Mouse (Mus musculus): ENCODE data around the gene Dctd. TPM values are rescaled to one million over a fixed set of nuclear protein-coding genes. Genes with fewer than 3 reads are reported as not detected.

The Dctd gene
- polyA plus RNA-seq, 1 experiment from 2014 or later, result 1.9 TPM

DNA sequence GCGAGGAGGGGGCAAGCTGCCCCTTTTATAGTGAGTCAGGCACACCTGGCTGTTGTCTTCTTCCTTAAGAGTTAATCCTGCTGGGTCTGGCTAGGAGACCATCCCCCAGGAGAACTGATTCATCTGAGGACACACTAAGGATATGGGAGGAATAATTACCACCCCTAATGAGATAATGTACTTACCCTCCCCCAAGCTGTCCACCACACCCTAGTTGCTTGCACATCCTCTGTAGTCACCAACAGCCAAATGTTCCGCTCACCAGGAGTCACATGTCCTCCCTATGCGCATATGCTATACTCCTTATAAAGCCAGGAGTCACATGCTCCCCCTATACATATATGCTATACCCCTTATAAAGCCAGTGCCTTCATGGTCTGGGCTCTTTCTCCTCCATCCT lies 82.1 kb downstream of the Dctd start:
- Histone ChIP-seq H3K4me3 (ENCODE audit: low read depth, low read length) (no peak overlapping the region), H3K27me3 (replicated peaks; ENCODE audit: insufficient read depth, low read length) (no peaks in the 10 kb centered on the region), H3K9me3 (ENCODE audit: low read length) (no peaks in the 10 kb centered on the region), H3K27ac (ENCODE audit: low read length) (no peak overlapping the region), H3K9ac (replicated peaks; ENCODE audit: low read depth) (no peak overlapping the region), H3K36me3 (ENCODE audit: insufficient read depth, low read length) (no peaks in the 10 kb centered on the region), H3K4me1 (ENCODE audit: insufficient read depth, low read depth, low read length) (no peaks in the 10 kb centered on the region), H3K4me2 (replicated peaks; ENCODE audit: low read depth, low read length) (no peak overlapping the region)
- 92% methylated on average over 3 of the region's 3 CpGs for WGBS
- no peak for ATAC-seq
- no peak for DNase-seq (ENCODE audit: low spot score)
- TF ChIP-seq EP300 (IDR thresholded peaks at IDR 0.05), result no peak
- TF ChIP-seq CTCF (IDR thresholded peaks at IDR 0.05), result no peak

DNA sequence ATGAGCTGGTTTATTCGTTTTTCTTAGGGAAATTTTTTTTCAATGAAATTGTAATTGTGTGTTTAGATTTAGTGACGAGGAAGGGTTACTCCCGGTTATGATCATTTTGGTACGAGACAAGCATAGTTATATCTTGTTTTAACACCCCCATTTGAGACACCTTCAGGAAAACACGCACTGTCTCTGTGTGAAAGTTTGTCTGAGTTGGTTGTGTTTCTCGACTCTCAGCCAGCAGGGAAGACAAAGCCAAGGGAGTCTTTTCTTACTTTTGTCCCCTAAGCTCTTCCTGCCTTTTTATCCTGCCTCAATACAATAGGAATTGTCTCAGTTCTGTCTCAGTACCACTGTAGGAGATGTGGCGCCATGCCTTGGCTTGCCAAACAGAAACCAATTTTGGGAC lies 84.9 kb downstream of the Dctd start:
- DNase-seq (ENCODE audit: low spot score), result no peak
- Histone ChIP-seq H3K4me3 (ENCODE audit: low read depth, low read length) (no peak overlapping the region), H3K27me3 (replicated peaks; ENCODE audit: insufficient read depth, low read length) (no peaks in the 10 kb centered on the region), H3K36me3 (ENCODE audit: insufficient read depth, low read length) (no peaks in the 10 kb centered on the region), H3K9ac (replicated peaks; ENCODE audit: low read depth) (no peak overlapping the region), H3K4me1 (ENCODE audit: insufficient read depth, low read depth, low read length) (no peaks in the 10 kb centered on the region), H3K4me2 (replicated peaks; ENCODE audit: low read depth, low read length) (no peak overlapping the region), H3K9me3 (ENCODE audit: low read length) (no peaks in the 10 kb centered on the region), H3K27ac (ENCODE audit: low read length) (no peak overlapping the region)
- ATAC-seq, result no peak
- WGBS, result 84% methylated on average over 7 of the region's 7 CpGs
- TF ChIP-seq CTCF (IDR thresholded peaks at IDR 0.05), result no peak
- no peak for TF ChIP-seq EP300 (IDR thresholded peaks at IDR 0.05)

GRCm38 (mm10) chr8:48188586-48188985 lies 89.7 kb downstream of the Dctd start:
- no peak overlapping the region for H3K4me3 ChIP-seq (ENCODE audit: low read depth, low read length)
- no peak overlapping the region for H3K4me2 ChIP-seq (replicated peaks; ENCODE audit: low read depth, low read length)
- H3K27ac ChIP-seq (ENCODE audit: low read length), result no peak overlapping the region
- 95% methylated on average over 11 of the region's 12 CpGs for WGBS
- no peaks in the 10 kb centered on the region for H3K9me3 ChIP-seq (ENCODE audit: low read length)
- no peaks in the 10 kb centered on the region for H3K36me3 ChIP-seq (ENCODE audit: insufficient read depth, low read length)
- DNase-seq (ENCODE audit: low spot score), result no peak
- H3K27me3 ChIP-seq (replicated peaks; ENCODE audit: insufficient read depth, low read length), result no peaks in the 10 kb centered on the region
- H3K9ac ChIP-seq (replicated peaks; ENCODE audit: low read depth), result no peak overlapping the region
- no peak for ATAC-seq
- TF ChIP-seq CTCF (IDR thresholded peaks at IDR 0.05) (no peak), EP300 (IDR thresholded peaks at IDR 0.05) (no peak)
- H3K4me1 ChIP-seq (ENCODE audit: insufficient read depth, low read depth, low read length), result no peaks in the 10 kb centered on the region

DNA sequence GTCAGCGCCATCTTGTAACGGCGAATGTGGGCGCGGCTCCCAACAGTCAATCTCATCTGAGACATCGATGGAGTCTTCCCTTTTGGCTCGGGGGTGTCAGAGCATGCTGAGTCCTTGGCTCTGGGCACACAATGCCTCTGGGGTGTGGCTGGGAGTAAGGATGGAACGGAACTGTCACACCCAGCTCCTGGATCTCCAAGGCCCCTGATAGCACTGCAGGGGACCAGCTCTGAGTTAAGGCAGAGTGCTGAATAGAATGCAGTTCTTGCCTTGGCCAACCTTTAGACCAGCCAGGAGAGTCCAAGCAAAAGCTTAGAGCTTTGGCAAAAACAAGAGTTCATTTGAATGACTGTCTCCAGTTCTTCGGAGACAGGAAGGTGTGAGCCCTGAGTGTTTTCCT lies 97.1 kb downstream of the Dctd start:
- Histone ChIP-seq H3K27me3 (replicated peaks; ENCODE audit: insufficient read depth, low read length) (no peaks in the 10 kb centered on the region), H3K27ac (ENCODE audit: low read length) (no peak overlapping the region), H3K9me3 (ENCODE audit: low read length) (no peaks in the 10 kb centered on the region), H3K4me2 (replicated peaks; ENCODE audit: low read depth, low read length) (no peak overlapping the region), H3K36me3 (ENCODE audit: insufficient read depth, low read length) (no peaks in the 10 kb centered on the region), H3K4me3 (ENCODE audit: low read depth, low read length) (no peak overlapping the region), H3K4me1 (ENCODE audit: insufficient read depth, low read depth, low read length) (no peaks in the 10 kb centered on the region), H3K9ac (replicated peaks; ENCODE audit: low read depth) (no peak overlapping the region)
- TF ChIP-seq EP300 (IDR thresholded peaks at IDR 0.05) (no peak), CTCF (IDR thresholded peaks at IDR 0.05) (no peak)
- 96% methylated on average over 9 of the region's 9 CpGs for WGBS
- DNase-seq (ENCODE audit: low spot score), result no peak
- no peak for ATAC-seq

GRCm38 (mm10) chr8:48199171-48199570 lies 100.3 kb downstream of the Dctd start:
- no peaks in the 10 kb centered on the region for H3K9me3 ChIP-seq (ENCODE audit: low read length)
- no peaks in the 10 kb centered on the region for H3K36me3 ChIP-seq (ENCODE audit: insufficient read depth, low read length)
- H3K4me3 ChIP-seq (ENCODE audit: low read depth, low read length), result no peak overlapping the region
- H3K4me2 ChIP-seq (replicated peaks; ENCODE audit: low read depth, low read length), result no peak overlapping the region
- DNase-seq (ENCODE audit: low spot score), result no peak
- no peak overlapping the region for H3K9ac ChIP-seq (replicated peaks; ENCODE audit: low read depth)
- no peaks in the 10 kb centered on the region for H3K4me1 ChIP-seq (ENCODE audit: insufficient read depth, low read depth, low read length)
- WGBS, result 89% methylated on average over 9 of the region's 9 CpGs
- no peaks in the 10 kb centered on the region for H3K27me3 ChIP-seq (replicated peaks; ENCODE audit: insufficient read depth, low read length)
- no peak overlapping the region for H3K27ac ChIP-seq (ENCODE audit: low read length)
- TF ChIP-seq CTCF (IDR thresholded peaks at IDR 0.05) (no peak), EP300 (IDR thresholded peaks at IDR 0.05) (no peak)
- ATAC-seq, result no peak

- no peak for TF ChIP-seq EP300 (IDR thresholded peaks at IDR 0.05)
- TF ChIP-seq CTCF (IDR thresholded peaks at IDR 0.05), result no peak
- Histone ChIP-seq H3K9me3 (ENCODE audit: low read length) (no peaks in the 10 kb centered on the region), H3K27me3 (replicated peaks; ENCODE audit: insufficient read depth, low read length) (no peaks in the 10 kb centered on the region), H3K4me2 (replicated peaks; ENCODE audit: low read depth, low read length) (no peak overlapping the region), H3K4me1 (ENCODE audit: insufficient read depth, low read depth, low read length) (no peaks in the 10 kb centered on the region), H3K27ac (ENCODE audit: low read length) (no peak overlapping the region), H3K9ac (replicated peaks; ENCODE audit: low read depth) (no peak overlapping the region), H3K4me3 (ENCODE audit: low read depth, low read length) (no peak overlapping the region), H3K36me3 (ENCODE audit: insufficient read depth, low read length) (no peaks in the 10 kb centered on the region)
- ATAC-seq (no peak), DNase-seq (ENCODE audit: low spot score) (no peak)
- 54% methylated on average over 3 of the region's 3 CpGs for WGBS
These were observed 103.7 kb downstream of the Dctd start for GRCm38 (mm10) chr8:48202632-48203031.

Other genes with a start within 250 kb of the Dctd start
- gene Wwc2, start 108.2 kb upstream of the Dctd start, polyA plus RNA-seq (2015; fragmentation: Nextera tagmentation; extraction: Ambion mirVana), result 19.1 and 23.1 TPM in 2 replicates